Mouse (Mus musculus) lung, postnatal 0 days (tissue): ENCODE measurements around the gene Scap.

Source experiments
- CTCF ChIP-seq: IDR thresholded peaks from 2 replicates; pipeline ENCODE4 v1.5.1; 2016; ENCODE audit warnings: antibody characterized with exemption, mild to moderate bottlenecking
- EP300 ChIP-seq: IDR thresholded peaks from 2 replicates; pipeline ENCODE4 v1.6.1; 2016; ENCODE audit warnings: antibody characterized with exemption, mild to moderate bottlenecking, control low read depth

- TF ChIP-seq CTCF (no peak), EP300 (no peak)
Measured at GRCm38 (mm10) chr9:110407311-110408098, 74.4 kb downstream of the Scap start.
